Mouse (Mus musculus) monocyte, adult 59 days (primary cell): ENCODE data around the gene Gm17555. TPM values are rescaled to one million over a fixed set of nuclear protein-coding genes. Genes with fewer than 3 reads are reported as not detected.

Experiments used
- total RNA-seq, 2 experiments: library from RNA; stranded (reverse); gene quantifications; one replicate each; pipeline ENCODE4 v1.2.4; 2023

Gm17555 gene
- total RNA-seq = not detected

GRCm38 (mm10) chr2:126214800-126215199 is at the start of gene Gm17555:
Gene Gm17555 (plus strand): TSS chr2:126215100.

Other genes with a start within 250 kb of the Gm17555 start
- gene Fgf7, start 180.4 kb upstream of the Gm17555 start, total RNA-seq = not detected
- gene Fam227b, start 63.1 kb upstream of the Gm17555 start, total RNA-seq = not detected
- 1 to 10 TPM; 3.8 to 4.3 TPM for gene Dtwd1, start 63.0 kb upstream of the Gm17555 start, total RNA-seq